Mouse (Mus musculus) MEL (cell line): ENCODE results near the gene Gm45233.

Source experiments
- CHD2 ChIP-seq: IDR thresholded peaks from 2 replicates; pipeline ENCODE4 v1.6.1; 2011; ENCODE audit warnings: low read length, improper control_type of control experiment
- CTCF ChIP-seq, 3 experiments: IDR thresholded peaks in 2 of 3; conservative IDR thresholded peaks in 1 of 3; 2 replicates each; pipeline ENCODE4 v1.5.1; 2011 to 2012; ENCODE audit warnings: low read length in 3 of 3, low read depth in 2 of 3, mild to moderate bottlenecking in 2 of 3, improper control_type of control experiment in 1 of 3, inconsistent platforms in 1 of 3, mixed read lengths in 1 of 3, moderate library complexity in 1 of 3; ENCODE audit not compliant: control insufficient read depth in 1 of 3, insufficient read depth in 1 of 3, poor library complexity in 1 of 3, severe bottlenecking in 1 of 3
- E2F4 ChIP-seq: IDR thresholded peaks from 2 replicates; pipeline ENCODE4 v1.6.1; 2011; ENCODE audit warnings: low read depth, low read length, improper control_type of control experiment, borderline replicate concordance
- GABPA ChIP-seq: IDR thresholded peaks from 2 replicates; pipeline ENCODE4 v1.6.1; 2012; ENCODE audit warnings: low read depth, mild to moderate bottlenecking, inconsistent platforms, low read length, improper control_type of control experiment, moderate library complexity
- HCFC1 ChIP-seq: IDR thresholded peaks from 2 replicates; pipeline ENCODE4 v1.6.1; 2012; ENCODE audit warnings: low read depth, mild to moderate bottlenecking, inconsistent platforms, low read length, improper control_type of control experiment, moderate library complexity
- MAZ ChIP-seq: IDR thresholded peaks from 2 replicates; pipeline ENCODE4 v1.6.1; 2012; ENCODE audit warnings: low read depth, mild to moderate bottlenecking, inconsistent platforms, low read length, improper control_type of control experiment
- POLR2A ChIP-seq, 2 experiments: IDR thresholded peaks; 2 replicates each; pipeline ENCODE4 v1.6.1; 2011 to 2012; ENCODE audit warnings: low read length in 2 of 2, mild to moderate bottlenecking in 2 of 2, control low read depth in 1 of 2, improper control_type of control experiment in 1 of 2, low read depth in 1 of 2, moderate library complexity in 1 of 2; ENCODE audit not compliant: control insufficient read depth in 1 of 2, insufficient read depth in 1 of 2, poor library complexity in 1 of 2
- RAD21 ChIP-seq: IDR thresholded peaks from 2 replicates; pipeline ENCODE4 v1.6.1; 2011; ENCODE audit warnings: mild to moderate bottlenecking, low read depth, low read length, improper control_type of control experiment
- TAL1 ChIP-seq: IDR thresholded peaks from 2 replicates; pipeline ENCODE4 v1.6.1; 2012; ENCODE audit warnings: mild to moderate bottlenecking, inconsistent platforms, low read length, moderate library complexity, mixed read lengths
- ZNF384 ChIP-seq: IDR thresholded peaks from 2 replicates; pipeline ENCODE4 v1.6.1; 2012; ENCODE audit warnings: low read depth, mild to moderate bottlenecking, inconsistent platforms, low read length, improper control_type of control experiment

DNA sequence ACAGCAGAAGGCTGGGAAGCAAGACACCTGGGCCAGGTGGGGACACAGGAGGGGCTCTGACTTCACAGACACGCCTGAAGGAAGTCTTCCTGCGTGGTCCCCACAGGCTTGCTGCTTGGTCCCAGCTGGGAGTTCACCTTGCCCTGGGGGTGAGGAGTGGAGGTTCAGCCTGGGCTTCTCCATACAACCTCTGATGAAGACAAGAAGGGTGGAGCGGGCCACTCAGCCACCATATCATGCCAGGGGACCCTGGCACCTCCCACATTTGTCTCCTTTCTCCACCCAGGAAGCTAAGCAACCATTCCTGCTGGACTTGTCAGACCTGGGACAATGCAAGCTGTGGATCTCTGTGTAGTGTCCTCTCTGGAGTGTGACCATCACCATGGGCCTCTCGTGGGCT, 18.9 kb downstream of the Gm45233 start, which contains the start of gene Vsig10l:
- TF ChIP-seq CTCF (IDR thresholded peaks at IDR 0.05 in 2 of 3, conservative IDR thresholded peaks at IDR 0.05 in 1 of 3; ENCODE audit: control insufficient read depth in 1 of 3, insufficient read depth in 1 of 3, low read depth in 2 of 3, low read length in 3 of 3, poor library complexity in 1 of 3, severe bottlenecking in 1 of 3) (no peak), TAL1 (no peak), E2F4 (no peak), CHD2 (no peak), ZNF384 (no peak), MAZ (no peak), HCFC1 (no peak), GABPA (no peak), RAD21 (no peak), POLR2A (IDR thresholded peaks at IDR 0.05; ENCODE audit: control insufficient read depth in 1 of 2, insufficient read depth in 1 of 2, low read depth in 1 of 2, low read length in 2 of 2, poor library complexity in 1 of 2) (no peak)
